Mouse (Mus musculus): Measurements from ENCODE around the gene Rd3. TPM values are rescaled to one million over a fixed set of nuclear protein-coding genes. Genes with fewer than 3 reads are reported as not detected.

Gene Rd3
- polyA plus RNA-seq, 1 experiment from 2014 or later = 6.9 TPM

- Histone ChIP-seq H3K9ac (no peak overlapping the region), H3K4me2 (no peak overlapping the region), H3K4me1 (replicated peaks) (no peaks in the 10 kb centered on the region), H3K36me3 (no peaks in the 10 kb centered on the region), H3K9me3 (no peaks in the 10 kb centered on the region), H3K27me3 (no peaks in the 10 kb centered on the region), H3K4me3 (no peak overlapping the region), H3K27ac (no peak overlapping the region)
- ATAC-seq (ENCODE audit: low FRiP score) = no peak
- 74% methylated on average over 8 of the region's 8 CpGs for WGBS
These were observed 29.4 kb upstream of the Rd3 start for GRCm38 (mm10) chr1:191947796-191948195.

- Histone ChIP-seq H3K4me1 (replicated peaks) (no peaks in the 10 kb centered on the region), H3K4me2 (no peak overlapping the region), H3K27ac (no peak overlapping the region), H3K27me3 (no peaks in the 10 kb centered on the region), H3K4me3 (no peak overlapping the region), H3K9ac (no peak overlapping the region), H3K9me3 (no peaks in the 10 kb centered on the region), H3K36me3 (no peaks in the 10 kb centered on the region)
- WGBS = 78% methylated on average over 8 of the region's 8 CpGs
- no peak for ATAC-seq (ENCODE audit: low FRiP score)
These were observed 28.6 kb upstream of the Rd3 start for GRCm38 (mm10) chr1:191948600-191948999.

- ATAC-seq (ENCODE audit: low FRiP score) = no peak
- no peak overlapping the region for H3K9ac ChIP-seq
- H3K27me3 ChIP-seq = no peaks in the 10 kb centered on the region
- H3K4me3 ChIP-seq = no peak overlapping the region
- no peaks in the 10 kb centered on the region for H3K36me3 ChIP-seq
- no peaks in the 10 kb centered on the region for H3K4me1 ChIP-seq (replicated peaks)
- 80% methylated on average over 2 of the region's 2 CpGs for WGBS
- no peak overlapping the region for H3K27ac ChIP-seq
- no peaks in the 10 kb centered on the region for H3K9me3 ChIP-seq
- no peak overlapping the region for H3K4me2 ChIP-seq
These were observed 26.6 kb upstream of the Rd3 start for GRCm38 (mm10) chr1:191950611-191951010.

- Histone ChIP-seq H3K27me3 (no peaks in the 10 kb centered on the region), H3K4me3 (no peak overlapping the region), H3K9me3 (no peaks in the 10 kb centered on the region), H3K27ac (no peak overlapping the region), H3K4me1 (replicated peaks) (no peaks in the 10 kb centered on the region), H3K36me3 (no peaks in the 10 kb centered on the region), H3K4me2 (no peak overlapping the region), H3K9ac (no peak overlapping the region)
- no peak for ATAC-seq (ENCODE audit: low FRiP score)
- 84% methylated on average over 11 of the region's 11 CpGs for WGBS
These were observed 24.3 kb upstream of the Rd3 start for GRCm38 (mm10) chr1:191952733-191953335.

- 71% methylated on average over 3 of the region's 3 CpGs for WGBS
- Histone ChIP-seq H3K27me3 (no peaks in the 10 kb centered on the region), H3K4me1 (replicated peaks) (no peaks in the 10 kb centered on the region), H3K4me3 (no peak overlapping the region), H3K9me3 (no peaks in the 10 kb centered on the region), H3K27ac (no peak overlapping the region), H3K4me2 (no peak overlapping the region), H3K9ac (no peak overlapping the region), H3K36me3 (no peaks in the 10 kb centered on the region)
- ATAC-seq (ENCODE audit: low FRiP score) = no peak
These were observed 22.1 kb upstream of the Rd3 start for GRCm38 (mm10) chr1:191955101-191955500.

- H3K4me3 ChIP-seq = no peak overlapping the region
- WGBS = 83% methylated on average over 3 of the region's 3 CpGs
- no peaks in the 10 kb centered on the region for H3K27me3 ChIP-seq
- H3K36me3 ChIP-seq = no peaks in the 10 kb centered on the region
- no peaks in the 10 kb centered on the region for H3K9me3 ChIP-seq
- H3K27ac ChIP-seq = no peak overlapping the region
- no peak overlapping the region for H3K4me2 ChIP-seq
- ATAC-seq (ENCODE audit: low FRiP score) = no peak
- H3K9ac ChIP-seq = no peak overlapping the region
- no peaks in the 10 kb centered on the region for H3K4me1 ChIP-seq (replicated peaks)
These were observed 20.9 kb upstream of the Rd3 start for GRCm38 (mm10) chr1:191956261-191956660.

- Histone ChIP-seq H3K27me3 (no peaks in the 10 kb centered on the region), H3K27ac (no peak overlapping the region)
- 100% methylated on average over 2 of the region's 2 CpGs for WGBS
These were observed 20.3 kb upstream of the Rd3 start for GRCm38 (mm10) chr1:191956871-191957270.

GRCm38 (mm10) chr1:191957321-191957720, 19.8 kb upstream of the Rd3 start:
- Histone ChIP-seq H3K4me3 (no peak overlapping the region), H3K9ac (no peak overlapping the region), H3K36me3 (no peaks in the 10 kb centered on the region), H3K27me3 (no peaks in the 10 kb centered on the region), H3K9me3 (no peaks in the 10 kb centered on the region), H3K4me2 (no peak overlapping the region), H3K27ac (no peak overlapping the region), H3K4me1 (replicated peaks) (no peaks in the 10 kb centered on the region)
- WGBS = 75% methylated on average over 3 of the region's 3 CpGs
- no peak for ATAC-seq (ENCODE audit: low FRiP score)

More at GRCm38 (mm10) chr1:191956871-191957270, 20.3 kb upstream of the Rd3 start:
- no peak overlapping the region for H3K4me2 ChIP-seq
- no peak overlapping the region for H3K4me3 ChIP-seq
- H3K9ac ChIP-seq = no peak overlapping the region
- no peaks in the 10 kb centered on the region for H3K36me3 ChIP-seq
- H3K4me1 ChIP-seq (replicated peaks) = no peaks in the 10 kb centered on the region
- H3K9me3 ChIP-seq = no peaks in the 10 kb centered on the region
- no peak for ATAC-seq (ENCODE audit: low FRiP score)

- Histone ChIP-seq H3K9ac (no peak overlapping the region), H3K4me3 (no peak overlapping the region), H3K27me3 (no peaks in the 10 kb centered on the region), H3K27ac (no peak overlapping the region), H3K4me2 (no peak overlapping the region), H3K4me1 (replicated peaks) (no peaks in the 10 kb centered on the region), H3K36me3 (no peaks in the 10 kb centered on the region), H3K9me3 (no peaks in the 10 kb centered on the region)
- 65% methylated on average over 2 of the region's 2 CpGs for WGBS
- ATAC-seq (ENCODE audit: low FRiP score) = no peak
These were observed 16.2 kb upstream of the Rd3 start for GRCm38 (mm10) chr1:191960946-191961345.

- WGBS = 74% methylated on average over 3 of the region's 3 CpGs
- H3K27ac ChIP-seq = no peak overlapping the region
- no peaks in the 10 kb centered on the region for H3K36me3 ChIP-seq
- no peak overlapping the region for H3K4me3 ChIP-seq
- H3K9me3 ChIP-seq = no peaks in the 10 kb centered on the region
- ATAC-seq (ENCODE audit: low FRiP score) = no peak
- H3K9ac ChIP-seq = no peak overlapping the region
- no peaks in the 10 kb centered on the region for H3K27me3 ChIP-seq
- no peak overlapping the region for H3K4me2 ChIP-seq
- H3K4me1 ChIP-seq (replicated peaks) = no peaks in the 10 kb centered on the region
These were observed 13.8 kb upstream of the Rd3 start for GRCm38 (mm10) chr1:191963413-191963812.

GRCm38 (mm10) chr1:191963948-191964772, 13.0 kb upstream of the Rd3 start:
- Histone ChIP-seq H3K9ac (no peak overlapping the region), H3K27ac (no peak overlapping the region), H3K4me3 (no peak overlapping the region), H3K9me3 (no peaks in the 10 kb centered on the region), H3K27me3 (no peaks in the 10 kb centered on the region), H3K4me2 (no peak overlapping the region), H3K36me3 (no peaks in the 10 kb centered on the region), H3K4me1 (replicated peaks) (no peaks in the 10 kb centered on the region)
- 22% methylated on average over 8 of the region's 8 CpGs for WGBS
- peak; percentile 59 for ATAC-seq (ENCODE audit: low FRiP score)

GRCm38 (mm10) chr1:191964773-191965481, 12.2 kb upstream of the Rd3 start:
- ATAC-seq (ENCODE audit: low FRiP score) = no peak

More at GRCm38 (mm10) chr1:191964773-191965481, 12.2 kb upstream of the Rd3 start:
- Histone ChIP-seq H3K4me3 (no peak overlapping the region), H3K9me3 (no peaks in the 10 kb centered on the region), H3K27ac (no peak overlapping the region), H3K36me3 (no peaks in the 10 kb centered on the region), H3K27me3 (no peaks in the 10 kb centered on the region), H3K4me2 (no peak overlapping the region), H3K9ac (no peak overlapping the region), H3K4me1 (replicated peaks) (no peaks in the 10 kb centered on the region)
- WGBS = 21% methylated on average over 13 of the region's 13 CpGs
